Mouse (Mus musculus) left cerebral cortex, postnatal 10 days (tissue): ENCODE measurements around the gene Ap3b2. TPM values are rescaled to one million over a fixed set of nuclear protein-coding genes. Genes with fewer than 3 reads are reported as not detected.
A peak's percentile ranks its signal among the peaks of the same experiment; 100 is the strongest.

ENCODE experiments used
- DNase-seq, 2 experiments: peaks; one replicate each; pipeline ENCODE4 v3.0.0; 2021 to 2022; ENCODE audit warnings: low spot score in 2 of 2, mixed read lengths in 1 of 2; ENCODE audit errors: extremely low spot score in 1 of 2
- intact Hi-C: fragments of 180-260 bp; cut with DNase I; formaldehyde crosslinking; loops from one replicate; pipeline ENCODE4 v1.15.1; 2025
- total RNA-seq, 2 experiments: library from RNA; stranded (reverse); gene quantifications; 2 replicates each; pipeline ENCODE4 v1.2.3; 2021

Ap3b2 gene
- total RNA-seq, 2 experiments from 2014 or later: 150 to 156 TPM

DNA sequence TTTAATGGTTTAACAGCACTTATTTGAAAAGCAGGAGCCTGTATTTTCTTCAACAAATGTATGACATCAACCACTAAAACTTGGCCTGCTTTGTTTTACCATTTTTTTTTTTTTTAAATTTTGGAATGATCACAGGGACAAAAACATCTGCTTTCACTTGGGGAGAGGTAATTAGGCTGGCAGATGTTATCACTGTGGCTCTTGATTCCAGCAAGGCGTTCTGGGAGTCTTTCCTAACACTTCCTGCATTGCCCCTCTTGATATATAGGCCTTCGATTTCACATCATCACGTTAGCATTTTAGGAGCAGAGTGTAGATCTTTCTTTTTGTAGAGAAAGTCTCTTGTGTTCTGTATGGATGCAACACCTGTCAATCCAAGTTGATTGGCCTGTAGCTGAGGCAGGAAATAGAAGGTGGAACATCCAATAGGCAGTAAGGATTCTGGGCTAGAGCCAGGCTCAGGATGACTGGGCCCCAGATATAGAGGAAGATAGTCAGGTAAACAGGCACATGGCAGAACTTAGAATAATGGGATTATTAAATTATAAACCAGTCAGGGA, 14.1 kb downstream of the Ap3b2 start:
- peak in 1 of 2 experiments; percentile 7 for DNase-seq
- intact Hi-C loops: loop anchor here (5.0 kb wide), 1 partner anchor 93 kb away; the partner anchor contains the start of gene Whamm

DNA sequence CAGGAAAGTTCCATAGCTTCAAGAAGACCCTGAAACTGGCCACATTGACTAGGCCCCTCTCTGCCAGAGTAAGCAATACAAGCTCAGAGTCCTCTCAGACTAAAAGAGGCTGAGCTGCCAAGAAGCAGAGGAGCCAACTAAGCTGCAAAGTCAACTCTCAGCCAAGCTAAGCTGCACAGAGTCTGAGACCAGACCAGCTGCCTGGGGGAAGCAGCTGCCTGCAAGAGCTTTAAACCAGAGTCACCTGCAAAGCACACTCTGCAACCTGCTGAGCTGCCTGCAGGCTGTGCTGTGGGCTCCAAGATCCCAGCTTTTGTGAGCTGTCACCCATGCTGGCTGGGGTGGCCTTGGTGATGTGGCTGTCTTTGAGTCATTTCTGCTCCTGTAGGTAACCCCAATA, 15.5 kb downstream of the Ap3b2 start:
- intact Hi-C loops: loop anchor here (5.0 kb wide), 1 partner anchor 94 kb away; the partner anchor contains the start of gene Whamm
- DNase-seq: peak in 1 of 2 experiments; percentile 7

DNA sequence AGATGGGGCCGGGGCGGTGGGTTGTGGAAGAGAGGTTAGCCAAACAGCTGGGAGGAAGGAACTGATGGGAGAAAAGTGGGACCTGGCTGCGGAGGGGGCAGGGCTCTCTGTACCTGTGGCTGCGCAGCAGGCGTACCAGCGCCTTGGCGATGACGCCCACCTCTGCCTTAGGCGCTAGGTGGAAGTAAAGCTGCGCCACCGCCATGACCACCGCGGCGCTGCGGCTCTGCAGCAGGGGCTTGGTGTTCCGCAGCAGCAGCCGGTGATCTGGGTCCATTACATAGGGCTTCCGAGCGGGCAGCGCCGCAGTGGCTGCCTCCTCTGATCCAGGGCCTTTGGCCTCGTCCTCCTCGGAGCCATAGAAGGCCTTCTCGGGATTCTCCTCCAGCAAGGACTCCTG, 16.9 kb downstream of the Ap3b2 start:
- DNase-seq: no peak
- intact Hi-C loops: loop anchor here (5.0 kb wide), 1 partner anchor 95 kb away; the partner anchor contains the start of gene Whamm

DNA sequence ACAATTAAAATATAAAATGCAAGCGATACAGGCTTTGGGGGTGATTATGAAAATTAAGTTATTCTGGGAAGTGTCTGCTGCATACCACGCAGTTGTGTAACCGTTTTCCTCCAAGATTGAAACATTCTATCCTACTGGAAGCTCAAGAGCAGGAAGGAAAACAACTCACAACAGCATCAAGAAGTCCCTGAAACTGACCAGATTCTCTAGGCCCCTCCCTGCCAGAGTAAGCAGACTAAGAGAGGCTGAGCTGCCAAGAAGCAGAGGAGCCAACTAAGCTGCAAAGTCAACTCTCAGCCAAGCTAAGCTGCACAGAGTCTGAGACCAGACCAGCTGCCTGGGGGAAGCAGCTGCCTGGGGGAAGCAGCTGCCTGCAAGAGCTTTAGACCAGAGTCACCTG, 18.5 kb downstream of the Ap3b2 start:
- DNase-seq: no peak
- intact Hi-C loops: loop anchor here (5.0 kb wide), 1 partner anchor 97 kb away; the partner anchor contains the start of gene Whamm

DNA sequence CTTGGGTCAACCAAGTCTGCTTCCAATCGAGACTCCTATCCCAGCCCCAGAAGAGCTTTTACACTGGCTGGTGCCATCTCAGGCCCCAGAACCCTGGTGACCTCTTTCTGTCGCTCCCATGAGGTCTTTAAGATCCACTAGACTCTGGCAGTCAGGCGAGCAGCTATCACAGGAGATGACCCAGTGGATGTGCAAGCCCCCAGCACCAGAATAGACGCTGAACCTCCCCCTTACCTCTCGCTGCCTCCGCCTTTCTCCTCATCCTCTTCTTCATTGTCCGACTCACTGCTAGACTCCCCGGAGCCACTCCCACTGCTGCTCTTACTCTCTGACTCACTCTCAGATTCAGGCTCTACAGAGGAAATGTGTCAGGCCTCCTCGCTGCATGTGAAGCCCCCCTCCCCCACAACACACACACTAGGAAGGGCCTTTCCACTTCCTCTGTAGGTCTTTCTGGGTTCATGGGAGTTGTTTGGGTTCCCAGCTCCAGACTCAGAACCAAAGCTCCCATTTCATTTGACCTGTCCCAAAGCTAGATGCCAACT, 28.7 kb downstream of the Ap3b2 start:
- intact Hi-C loops: no loop called here
- DNase-seq: no peak

DNA sequence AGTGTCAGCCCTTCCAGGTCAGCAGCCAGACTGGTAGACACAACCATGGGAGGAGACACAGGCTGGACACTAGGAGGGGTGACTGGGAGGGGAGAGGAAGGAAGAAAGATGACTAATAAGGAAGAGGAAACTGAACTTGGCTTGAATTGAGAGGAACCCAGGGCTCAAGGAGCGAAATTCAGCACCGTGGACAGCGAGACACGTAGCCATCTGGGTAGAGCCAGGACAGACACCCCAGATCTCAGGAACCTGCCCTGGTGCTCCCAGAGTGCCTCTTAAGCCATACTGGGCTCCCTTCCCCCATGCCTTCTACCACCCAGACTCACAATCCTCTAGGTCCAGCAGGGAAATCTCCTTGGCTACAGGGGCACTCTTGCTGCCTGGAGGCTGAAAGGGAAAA, 29.6 kb downstream of the Ap3b2 start:
- intact Hi-C loops: no loop called here
- DNase-seq: no peak

DNA sequence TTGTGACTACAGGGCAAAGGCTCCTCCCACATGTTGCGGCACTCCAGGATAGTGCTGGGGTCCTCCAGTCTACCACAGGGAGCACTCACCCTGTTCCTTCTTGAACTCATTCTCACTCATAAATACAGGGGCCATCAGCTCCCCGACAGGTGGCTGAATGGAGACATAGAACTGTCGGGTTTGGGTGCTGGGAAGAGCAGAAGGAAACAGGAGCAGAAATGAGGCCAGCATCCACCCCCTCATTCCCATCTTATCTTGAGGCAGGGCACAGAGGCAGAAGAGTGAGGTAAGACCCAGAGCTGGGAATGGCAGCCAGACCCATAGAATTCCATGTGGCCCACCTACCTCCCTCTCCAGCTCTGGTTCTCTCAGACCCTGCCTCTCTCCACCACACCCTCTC, 30.9 kb downstream of the Ap3b2 start:
- intact Hi-C loops: no loop called here
- DNase-seq: no peak

DNA sequence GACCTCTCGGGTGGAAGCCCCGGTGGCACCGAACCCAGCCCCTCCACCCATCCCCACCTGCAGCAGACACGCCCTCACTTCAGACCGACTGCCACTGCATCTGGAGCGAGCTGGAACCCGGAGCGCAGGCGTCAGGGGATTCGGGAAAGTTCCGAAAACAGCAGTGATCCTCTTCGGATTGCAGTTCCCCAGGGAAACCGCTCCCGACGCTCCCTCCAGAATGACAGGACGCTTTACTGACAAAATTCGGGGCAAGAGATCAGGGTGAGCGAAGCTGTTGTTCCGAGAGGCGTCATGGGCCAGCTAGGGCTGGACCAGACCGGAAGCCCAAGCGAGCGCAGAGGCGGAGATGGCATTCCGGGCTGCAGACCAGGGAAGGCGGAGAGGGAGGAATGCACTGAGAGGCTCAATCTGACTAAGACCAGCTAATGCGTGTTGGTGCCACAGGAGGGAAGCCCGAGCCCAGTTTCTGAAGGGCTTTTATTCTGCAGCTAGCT, 38.5 kb downstream of the Ap3b2 start, which contains the start of gene Cpeb1:
TSS of gene Cpeb1 (minus strand) at position 311 of the 497 bp plus-strand sequence.
- DNase-seq: peak; percentile 57 to 80
- intact Hi-C loops: loop anchor here (5.0 to 10.0 kb wide), 3 partner anchors 90 to 322 kb away; partner anchors contain the start of gene Whamm

DNA sequence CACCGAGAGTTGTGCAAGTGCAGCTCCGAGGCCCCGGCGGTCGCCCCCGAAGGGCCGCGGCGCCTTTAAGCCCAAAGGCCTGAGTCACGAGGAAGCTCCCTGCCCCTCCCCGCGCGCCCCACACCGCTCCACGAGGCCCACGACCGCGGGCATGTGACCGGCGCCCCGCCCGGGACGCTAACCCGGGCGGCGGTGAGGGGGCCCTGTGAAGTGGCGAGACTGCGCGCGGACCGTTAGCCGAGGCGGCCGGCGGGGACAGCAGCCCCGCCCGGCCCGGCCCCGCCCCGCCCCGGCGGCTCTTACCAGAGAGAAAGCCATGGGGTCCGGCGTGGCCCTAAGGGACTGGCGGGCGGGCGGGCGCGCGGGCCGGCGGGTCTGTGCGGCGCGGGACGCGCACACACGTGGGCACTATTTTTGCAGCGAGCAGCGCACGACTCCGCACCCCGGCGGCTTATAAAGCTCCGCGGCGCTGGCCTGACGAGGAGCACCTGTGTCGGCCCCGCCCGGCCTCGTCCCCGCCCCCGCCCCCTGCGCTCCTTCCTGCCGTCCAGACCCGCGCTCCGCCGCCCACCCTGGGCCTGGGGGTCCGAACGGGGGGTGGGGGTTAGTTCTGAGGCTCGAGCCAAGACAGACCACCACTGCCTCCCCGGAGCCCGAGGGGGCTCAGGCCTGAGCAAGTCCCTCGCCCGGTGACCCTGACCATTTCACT, 39.2 kb downstream of the Ap3b2 start:
- peak in 1 of 2 experiments; percentile 73 for DNase-seq
- intact Hi-C loops: loop anchor here (5.0 to 10.0 kb wide), 3 partner anchors 90 to 323 kb away; partner anchors contain the start of gene Whamm

DNA sequence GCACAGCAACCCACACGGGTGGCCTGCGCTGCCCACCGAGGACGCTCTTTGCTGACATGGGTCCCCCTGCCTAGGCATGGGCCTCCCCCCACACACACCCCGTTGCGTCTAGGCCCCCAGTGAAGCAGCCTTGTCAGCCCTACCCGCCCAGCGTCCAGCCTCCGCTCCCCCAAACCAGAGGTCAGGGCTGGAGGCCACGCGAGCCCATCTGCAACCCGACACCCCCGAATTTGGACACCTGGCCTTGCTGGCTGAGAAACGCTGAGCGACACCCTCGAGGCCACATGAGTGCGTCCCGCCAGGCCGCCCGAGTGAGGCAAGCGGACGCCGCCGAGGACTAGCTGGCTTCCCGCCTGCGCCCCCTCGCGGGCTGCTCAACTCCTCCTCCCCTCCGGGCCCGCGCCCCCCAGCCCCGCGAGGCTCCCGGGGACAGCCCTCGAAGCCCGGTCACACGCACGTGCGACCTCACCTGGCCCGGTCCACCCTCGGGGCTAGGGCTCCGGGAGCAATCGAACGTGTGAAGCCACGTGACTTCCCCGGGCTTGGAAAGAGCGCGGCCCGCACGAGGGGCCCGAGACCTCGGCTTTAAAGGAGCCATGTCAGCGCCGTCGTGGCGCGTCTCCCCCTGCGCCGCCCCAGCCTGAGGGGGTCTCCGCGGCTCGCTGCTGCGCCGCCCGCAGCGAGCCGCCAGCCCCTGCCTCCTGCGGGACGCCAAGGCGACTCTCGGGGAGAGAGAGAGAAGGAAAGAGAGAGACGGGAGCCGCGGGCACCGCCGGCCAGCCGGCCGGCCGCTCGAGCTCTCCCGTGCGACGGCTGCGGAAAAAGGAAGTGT, 40.1 kb downstream of the Ap3b2 start:
- intact Hi-C loops: loop anchor here (10.0 kb wide), 2 partner anchors 89 to 121 kb away; partner anchors contain the start of gene Whamm
- peak in 1 of 2 experiments; percentile 74 for DNase-seq

DNA sequence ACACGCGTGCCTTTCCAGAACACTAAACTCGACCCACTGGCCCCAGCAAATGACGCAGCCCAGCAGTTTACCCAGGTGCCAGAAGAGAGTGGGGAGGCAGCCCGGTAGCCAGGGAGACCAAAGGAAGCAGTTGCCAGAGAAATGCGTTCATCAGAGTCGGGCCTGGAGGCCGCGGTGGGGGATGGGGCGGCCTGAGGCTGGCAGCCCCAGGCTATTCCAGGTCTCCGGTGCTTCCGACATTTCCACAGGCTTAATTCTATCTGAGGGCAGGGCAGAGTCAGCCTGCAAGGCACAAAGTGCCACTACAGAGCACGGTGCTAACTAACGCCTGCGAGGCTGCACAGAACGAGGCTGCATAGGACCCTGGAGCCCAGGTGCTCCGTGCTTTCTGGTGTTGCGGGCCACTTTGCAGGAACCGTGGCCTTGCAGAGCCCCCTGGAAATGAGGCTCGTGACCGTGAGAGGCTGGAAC, 40.7 kb downstream of the Ap3b2 start:
- peak in 1 of 2 experiments; percentile 51 for DNase-seq
- intact Hi-C loops: loop anchor here (10.0 kb wide), 2 partner anchors 88 to 122 kb away; partner anchors contain the start of gene Whamm

Other genes with a start within 250 kb of the Ap3b2 start
- 100 to 1,000 TPM; 621 to 626 TPM for gene Rps17, start 148.7 kb downstream of the Ap3b2 start, total RNA-seq
- 10 to 100 TPM; 20.8 to 21.0 TPM for gene Cpeb1, start 38.5 kb downstream of the Ap3b2 start, total RNA-seq
- gene BC048679, start 4.4 kb upstream of the Ap3b2 start, total RNA-seq: not detected
- under 1 TPM; 0.09 to 0.10 TPM for gene Fsd2, start 73.0 kb upstream of the Ap3b2 start, total RNA-seq
- 10 to 100 TPM; 15.5 to 17.4 TPM for gene Whamm, start 77.3 kb upstream of the Ap3b2 start, total RNA-seq
- 10 to 100 TPM; 68.1 to 71.6 TPM for gene Homer2, start 213.6 kb upstream of the Ap3b2 start, total RNA-seq